Mouse (Mus musculus) cortical plate, adult 2 months (tissue): Measurements from ENCODE around the gene Dscam.

Experiments used
- CTCF ChIP-seq: fragments of 200-500 bp; IDR thresholded peaks from 2 replicates; pipeline ENCODE4 v1.5.1; 2011; ENCODE audit warnings: mild to moderate bottlenecking, control low read depth, low read length; ENCODE audit not compliant: insufficient read depth; ENCODE audit errors: extremely low read depth
- POLR2A ChIP-seq: fragments of 200-500 bp; IDR thresholded peaks from 2 replicates; pipeline ENCODE4 v1.6.1; 2011; ENCODE audit warnings: mild to moderate bottlenecking, low read length, control low read depth; ENCODE audit not compliant: insufficient read depth; ENCODE audit errors: extremely low read depth

GRCm38 (mm10) chr16:96685065-96685464 lies 485.5 kb downstream of the Dscam start:
- TF ChIP-seq CTCF (no peak), POLR2A (no peak)
